Mouse (Mus musculus) ovary, adult 10 weeks (tissue): ENCODE measurements around the gene 1700102P08Rik. TPM values are rescaled to one million over a fixed set of nuclear protein-coding genes. Genes with fewer than 3 reads are reported as not detected.

Experiments
- polyA plus RNA-seq: library from polyadenylated mRNA; stranded (reverse); fragments of 350-450 nt; fragmentation: Illumina TruSeq; extraction: RNeasy Lipid Tissue Mini Kit (QIAGEN cat#74804); gene quantifications from one replicate; pipeline ENCODE4 v1.2.3, GENCODE M21; 2014

1700102P08Rik gene
- 0.91 TPM for polyA plus RNA-seq

GRCm38 (mm10) chr9:108392676-108393075 lies at the start of gene 1700102P08Rik:
1700102P08Rik (plus strand) TSS chr9:108392805.

GRCm38 (mm10) chr9:108347540-108348289 lies 44.9 kb upstream of the 1700102P08Rik start, which contains the start of gene Usp4:
Usp4 (plus strand) TSS chr9:108347853.

GRCm38 (mm10) chr9:108428384-108428783 lies 35.8 kb downstream of the 1700102P08Rik start, which contains the start of gene Ccdc36:
Ccdc36 (minus strand) TSS chr9:108428484.

GRCm38 (mm10) chr9:108436182-108436581 lies 43.6 kb downstream of the 1700102P08Rik start, which contains the start of gene BC048562:
BC048562 (plus strand) TSS chr9:108436482.

Other genes with a start within 250 kb of the 1700102P08Rik start
- gene Bsn, start 202.4 kb upstream of the 1700102P08Rik start, polyA plus RNA-seq = 0.09 TPM
- 136 TPM for gene Dag1, start 128.8 kb upstream of the 1700102P08Rik start, polyA plus RNA-seq
- gene Nicn1, start 102.4 kb upstream of the 1700102P08Rik start, polyA plus RNA-seq = 21.4 TPM
- gene Amt, start 96.0 kb upstream of the 1700102P08Rik start, polyA plus RNA-seq = 0.88 TPM
- 612 TPM for gene Rhoa, start 86.7 kb upstream of the 1700102P08Rik start, polyA plus RNA-seq
- 5.5 TPM for gene Tcta, start 86.6 kb upstream of the 1700102P08Rik start, polyA plus RNA-seq
- 8.7 TPM for gene Gpx1, start 53.9 kb upstream of the 1700102P08Rik start, polyA plus RNA-seq
- 50.8 TPM for gene Usp4, start 45.0 kb upstream of the 1700102P08Rik start, polyA plus RNA-seq
- 0.20 TPM for gene Ccdc36, start 35.7 kb downstream of the 1700102P08Rik start, polyA plus RNA-seq
- not detected for gene BC048562, start 43.7 kb downstream of the 1700102P08Rik start, polyA plus RNA-seq
- gene Ccdc71, start 67.7 kb downstream of the 1700102P08Rik start, polyA plus RNA-seq = 4.3 TPM
- gene Klhdc8b, start 68.8 kb downstream of the 1700102P08Rik start, polyA plus RNA-seq = 0.66 TPM
- 5.2 TPM for gene Lamb2, start 86.9 kb downstream of the 1700102P08Rik start, polyA plus RNA-seq
- gene Usp19, start 97.8 kb downstream of the 1700102P08Rik start, polyA plus RNA-seq = 7.3 TPM
- 93.6 TPM for gene Qars, start 114.9 kb downstream of the 1700102P08Rik start, polyA plus RNA-seq
- 63.5 TPM for gene Qrich1, start 124.0 kb downstream of the 1700102P08Rik start, polyA plus RNA-seq
- 52.1 TPM for gene Impdh2, start 167.5 kb downstream of the 1700102P08Rik start, polyA plus RNA-seq
- 1.8 TPM for gene Ndufaf3, start 174.6 kb downstream of the 1700102P08Rik start, polyA plus RNA-seq
- gene Dalrd3, start 177.1 kb downstream of the 1700102P08Rik start, polyA plus RNA-seq = 1.1 TPM
- gene Wdr6, start 185.9 kb downstream of the 1700102P08Rik start, polyA plus RNA-seq = 4.0 TPM
- 0.26 TPM for gene P4htm, start 204.9 kb downstream of the 1700102P08Rik start, polyA plus RNA-seq